Mouse (Mus musculus): ENCODE measurements at regions not wholly inside any gene's neighbourhood (a gene's known extent, or its start where the extent isn't known, plus 50 kb on each side); places are given as distances from the start of the nearest gene placed in this dataset.

- no peak for TF ChIP-seq POLR2A (IDR thresholded peaks at IDR 0.05; ENCODE audit: extremely low read depth, insufficient read depth, low read length)
- TF ChIP-seq CTCF (IDR thresholded peaks at IDR 0.05; ENCODE audit: extremely low read depth, insufficient read depth, low read length): no peak
These were observed 126.2 kb upstream of the Mbnl1 start for GRCm38 (mm10) chr3:60346390-60346789.

All from cortical plate, adult 2 months (tissue).